Mouse (Mus musculus) liver, embryonic 14.5 days (tissue): Measurements from ENCODE around the gene Fstl5. TPM values are rescaled to one million over a fixed set of nuclear protein-coding genes. Genes with fewer than 3 reads are reported as not detected.

Source experiments
- ATAC-seq: fragments of 200-750 bp; cut with Nextera tagmentation; 2 replicates; pipeline ENCODE4 v1.8.0; 2017; ENCODE audit warnings: moderate number of reproducible peaks, mild to moderate bottlenecking, moderate library complexity; ENCODE audit not compliant: insufficient read depth
- DNase-seq, 3 experiments: peaks; one replicate each; pipeline ENCODE4 v3.0.0-alpha.2; 2012 to 2013; ENCODE audit warnings: low read depth in 3 of 3, low spot score in 3 of 3
- H3K27ac ChIP-seq: fragments of 300-500 bp; sonication (generic); 2 replicates; pipeline ENCODE4 v1.5.1; 2014; ENCODE audit warnings: moderate library complexity, mild to moderate bottlenecking, control low read depth, inconsistent platforms
- H3K27me3 ChIP-seq: fragments of 300-500 bp; sonication (generic); 2 replicates; pipeline ENCODE4 v1.6.1; 2014; ENCODE audit warnings: mild to moderate bottlenecking, low read length, moderate library complexity; ENCODE audit not compliant: control insufficient read depth, insufficient read depth
- H3K36me3 ChIP-seq: fragments of 300-500 bp; sonication (generic); replicated peaks from 2 replicates; pipeline ENCODE4 v1.6.1; 2014; ENCODE audit warnings: low read depth; ENCODE audit not compliant: control insufficient read depth, insufficient read depth
- H3K4me1 ChIP-seq, 2 experiments: fragments of 200-500 bp in 1 of 2; fragments of 300-500 bp in 1 of 2; sonication (generic) in 1 of 2; replicated peaks; 2 replicates each; pipeline ENCODE4 v1.6.1; 2012 to 2014; ENCODE audit warnings: antibody characterized with exemption in 1 of 2, inconsistent platforms in 1 of 2, low read length in 1 of 2; ENCODE audit not compliant: control insufficient read depth in 2 of 2, insufficient read depth in 2 of 2
- H3K4me2 ChIP-seq: fragments of 300-500 bp; sonication (generic); 2 replicates; pipeline ENCODE4 v1.6.1; 2014; ENCODE audit warnings: low read depth, mild to moderate bottlenecking, control low read depth, moderate library complexity
- H3K4me3 ChIP-seq, 2 experiments: fragments of 200-500 bp in 1 of 2; fragments of 300-500 bp in 1 of 2; sonication (generic) in 1 of 2; 2 replicates each; pipeline ENCODE4 v1.5.1; 2012 to 2014; ENCODE audit warnings: low read depth in 2 of 2, low read length in 2 of 2, mild to moderate bottlenecking in 2 of 2, control low read depth in 1 of 2, inconsistent platforms in 1 of 2, moderate library complexity in 1 of 2; ENCODE audit not compliant: insufficient read depth in 1 of 2
- H3K9ac ChIP-seq: fragments of 300-500 bp; sonication (generic); replicated peaks from 2 replicates; pipeline ENCODE4 v1.6.1; 2014; ENCODE audit warnings: mild to moderate bottlenecking, control low read depth, moderate library complexity
- H3K9me3 ChIP-seq: fragments of 300-500 bp; sonication (generic); 2 replicates; pipeline ENCODE4 v1.6.1; 2016; ENCODE audit warnings: low read length, mixed read lengths; ENCODE audit not compliant: control insufficient read depth
- CTCF ChIP-seq: IDR thresholded peaks from 2 replicates; pipeline ENCODE4 v1.5.1; 2016; ENCODE audit warnings: antibody characterized with exemption, low read depth, control low read depth
- EP300 ChIP-seq: IDR thresholded peaks from 2 replicates; pipeline ENCODE4 v1.6.1; 2016; ENCODE audit warnings: antibody characterized with exemption, low read depth
- WGBS: fragments of 180-500 bp; shearing (Covaris S2); extraction: QIAGEN DNeasy Blood & Tissue Kit; methylation state at CpG from one replicate; pipeline ENCODE4 v1.1.7; 2014; ENCODE audit not compliant: insufficient replicate concordance; 5-methylcytosine and 5-hydroxymethylcytosine counted together
- polyA plus RNA-seq, 2 experiments: library from polyadenylated mRNA; depleted of rRNA in 1 of 2; stranded (reverse) in 1 of 2; unstranded in 1 of 2; fragments of >200 nt; fragmentation: Nextera tagmentation in 1 of 2; extraction: Ambion mirVana in 1 of 2; gene quantifications; 2 replicates each; pipeline versions ENCODE4 v1.2.1 to v1.2.3; 2012 to 2014

Gene Fstl5
- polyA plus RNA-seq, 2 experiments, result not detected

DNA sequence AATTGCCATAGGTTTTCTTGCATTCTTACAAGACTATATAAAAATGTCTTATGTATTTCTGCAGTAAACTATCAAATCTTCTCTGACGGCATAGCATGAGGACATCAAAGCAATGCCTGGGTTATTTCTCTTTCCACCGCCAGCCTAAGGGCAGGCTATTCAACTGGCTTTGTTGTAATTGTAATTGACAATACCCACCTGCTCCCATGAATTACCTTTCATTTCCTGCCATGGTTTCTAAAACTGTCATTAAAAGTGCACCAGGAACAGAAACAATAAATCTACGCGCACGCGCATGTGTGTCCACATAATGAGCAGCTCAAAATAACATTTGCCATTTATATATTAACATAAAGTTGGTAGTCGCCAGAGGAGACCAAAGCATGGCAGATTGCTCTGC, 1.2 kb upstream of the Fstl5 start:
- Histone ChIP-seq H3K4me1 (no peaks in the 10 kb centered on the region), H3K4me2 (no peak overlapping the region), H3K36me3 (no peaks in the 10 kb centered on the region), H3K27ac (no peak overlapping the region), H3K9me3 (no peaks in the 10 kb centered on the region), H3K9ac (no peak overlapping the region), H3K4me3 (no peak overlapping the region), H3K27me3 (no peaks in the 10 kb centered on the region)
- no peak for ATAC-seq
- TF ChIP-seq EP300, result no peak
- 73% methylated on average over 7 of the region's 7 CpGs for WGBS
- no peak for DNase-seq

DNA sequence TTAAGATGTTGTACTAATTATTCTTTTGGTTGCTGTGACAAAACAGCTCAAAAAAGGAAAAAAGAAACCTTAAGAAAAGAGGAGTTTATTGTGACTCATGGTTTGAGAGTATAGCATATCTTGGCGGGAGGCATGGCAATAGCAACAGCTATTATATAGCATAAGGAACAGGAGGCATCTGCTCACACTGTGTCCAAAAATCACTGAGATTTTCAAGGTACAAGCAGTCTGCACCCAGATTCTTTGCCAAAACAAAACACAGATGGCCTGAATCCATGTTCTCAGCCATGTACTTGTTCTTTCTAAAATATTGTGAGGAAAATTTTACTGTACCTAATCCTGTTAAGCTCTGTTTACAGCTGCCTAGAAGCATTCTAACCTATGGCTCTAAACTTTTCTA, 66.4 kb downstream of the Fstl5 start:
- H3K9me3 ChIP-seq, result no peaks in the 10 kb centered on the region
- no peak overlapping the region for H3K4me3 ChIP-seq
- DNase-seq (no peak), ATAC-seq (no peak)
- H3K27ac ChIP-seq, result no peak overlapping the region
- H3K4me1 ChIP-seq, result no peaks in the 10 kb centered on the region
- no peak overlapping the region for H3K9ac ChIP-seq
- no peak overlapping the region for H3K4me2 ChIP-seq
- TF ChIP-seq EP300 (no peak), CTCF (no peak)
- WGBS, result 74% methylated on average over 1 of the region's 1 CpGs
- no peaks in the 10 kb centered on the region for H3K27me3 ChIP-seq
- no peaks in the 10 kb centered on the region for H3K36me3 ChIP-seq

- DNase-seq, result no peak
- H3K27me3 ChIP-seq, result no peaks in the 10 kb centered on the region
- H3K9ac ChIP-seq, result no peak overlapping the region
- no peaks in the 10 kb centered on the region for H3K36me3 ChIP-seq
- 65% methylated on average over 11 of the region's 11 CpGs for WGBS
- no peak overlapping the region for H3K27ac ChIP-seq
- no peak for ATAC-seq
- H3K4me1 ChIP-seq, result no peaks in the 10 kb centered on the region
- H3K4me3 ChIP-seq, result no peak overlapping the region
- no peaks in the 10 kb centered on the region for H3K9me3 ChIP-seq
- TF ChIP-seq CTCF (no peak), EP300 (no peak)
- H3K4me2 ChIP-seq, result no peak overlapping the region
Measured at GRCm38 (mm10) chr3:76147846-76148245, 73.8 kb downstream of the Fstl5 start.

DNA sequence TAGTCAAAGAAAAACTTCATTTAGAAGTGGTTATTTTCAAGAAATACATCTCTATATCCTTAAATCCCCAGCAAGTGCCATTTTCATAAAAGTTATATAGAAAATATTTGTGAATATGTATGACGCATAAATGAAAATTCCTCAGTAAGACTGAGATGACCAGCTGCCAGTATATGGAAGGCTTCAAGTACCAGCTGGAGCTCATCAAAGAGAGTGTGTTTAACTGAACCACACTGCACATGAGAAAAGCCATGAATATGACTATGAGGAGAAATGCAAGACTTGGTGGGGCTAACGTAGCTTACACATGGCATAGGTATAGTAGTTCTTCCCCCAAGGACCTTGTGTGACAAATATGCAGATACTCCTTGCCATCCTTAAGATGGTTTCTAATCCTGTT, 164.8 kb downstream of the Fstl5 start:
- no peak overlapping the region for H3K27ac ChIP-seq
- no peaks in the 10 kb centered on the region for H3K4me1 ChIP-seq
- H3K27me3 ChIP-seq, result no peaks in the 10 kb centered on the region
- no peaks in the 10 kb centered on the region for H3K9me3 ChIP-seq
- ATAC-seq (no peak), DNase-seq (no peak)
- no peak overlapping the region for H3K4me3 ChIP-seq
- no peaks in the 10 kb centered on the region for H3K36me3 ChIP-seq
- H3K4me2 ChIP-seq, result no peak overlapping the region
- WGBS, result 71% methylated on average over 2 of the region's 2 CpGs
- TF ChIP-seq EP300 (no peak), CTCF (no peak)
- H3K9ac ChIP-seq, result no peak overlapping the region

- H3K36me3 ChIP-seq, result no peaks in the 10 kb centered on the region
- no peak overlapping the region for H3K9ac ChIP-seq
- H3K27me3 ChIP-seq, result no peaks in the 10 kb centered on the region
- no peak overlapping the region for H3K4me2 ChIP-seq
- H3K27ac ChIP-seq, result no peak overlapping the region
- no peak for DNase-seq
- no peak for TF ChIP-seq EP300
- no peak for TF ChIP-seq CTCF
- no peak for ATAC-seq
- no peaks in the 10 kb centered on the region for H3K4me1 ChIP-seq
- no peak overlapping the region for H3K4me3 ChIP-seq
- 43% methylated on average over 1 of the region's 1 CpGs for WGBS
- no peaks in the 10 kb centered on the region for H3K9me3 ChIP-seq
Measured at GRCm38 (mm10) chr3:76251385-76251784, 177.3 kb downstream of the Fstl5 start.
